Mouse (Mus musculus): ENCODE data around the gene Nr1d2. TPM values are rescaled to one million over a fixed set of nuclear protein-coding genes. Genes with fewer than 3 reads are reported as not detected.
"Not testable (repeated sequence)": the region's sequence is repeated elsewhere in the genome, so short reads cannot be mapped to it uniquely, and the experiment has no call there.

Nr1d2 gene
- total RNA-seq (2021), result 10 to 100 TPM; 57.9 TPM

GRCm38 (mm10) chr14:18238750-18239731, at the start of gene Nr1d2:
TSS of gene Nr1d2 (minus strand) at chr14:18239127.
- DNase-seq (ENCODE audit: extremely low spot score in 1 of 2, low spot score in 1 of 2), result peak; percentile 79 to 91

DNA sequence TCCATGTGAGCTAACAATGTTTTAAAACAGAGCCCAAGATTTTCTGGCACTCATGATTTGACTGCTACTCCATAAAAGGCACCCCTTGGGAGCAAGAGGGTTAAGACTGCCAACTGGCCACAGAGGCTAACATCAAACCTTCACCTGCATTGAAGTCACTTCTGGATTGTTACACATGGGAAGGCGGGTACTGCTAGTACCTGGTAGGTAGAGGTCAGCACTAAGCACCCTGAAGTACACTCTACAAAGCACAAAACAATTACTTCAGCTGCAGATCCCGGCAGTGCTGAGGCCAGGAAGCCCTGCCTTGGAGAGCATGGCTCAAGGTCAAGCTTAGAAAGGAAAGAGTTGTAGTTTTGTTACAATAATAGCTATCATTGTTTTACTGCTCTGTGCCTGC, 48.5 kb upstream of the Nr1d2 start:
- no peak for DNase-seq (ENCODE audit: extremely low spot score in 1 of 2, low spot score in 1 of 2)

DNA sequence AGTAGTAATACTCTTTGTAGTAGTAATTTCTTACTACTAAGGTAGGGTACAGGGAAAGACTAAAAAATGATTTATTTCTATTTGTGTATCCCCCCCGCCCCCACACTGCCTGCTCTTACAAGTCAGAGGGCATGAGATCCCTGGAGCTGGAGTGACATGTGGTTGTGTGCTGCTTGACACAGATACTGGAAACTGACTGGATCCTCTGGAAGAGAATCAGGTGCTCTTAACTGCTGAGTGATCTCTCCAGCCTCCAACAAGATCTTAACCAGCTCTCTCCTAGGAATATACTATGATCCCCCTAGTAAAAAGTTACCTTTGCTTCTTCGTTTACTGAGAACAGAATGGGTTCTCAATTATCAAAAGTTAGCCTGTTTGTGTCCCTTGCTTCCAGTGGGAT, 47.5 kb upstream of the Nr1d2 start:
- no peak for DNase-seq (ENCODE audit: extremely low spot score in 1 of 2, low spot score in 1 of 2)

DNA sequence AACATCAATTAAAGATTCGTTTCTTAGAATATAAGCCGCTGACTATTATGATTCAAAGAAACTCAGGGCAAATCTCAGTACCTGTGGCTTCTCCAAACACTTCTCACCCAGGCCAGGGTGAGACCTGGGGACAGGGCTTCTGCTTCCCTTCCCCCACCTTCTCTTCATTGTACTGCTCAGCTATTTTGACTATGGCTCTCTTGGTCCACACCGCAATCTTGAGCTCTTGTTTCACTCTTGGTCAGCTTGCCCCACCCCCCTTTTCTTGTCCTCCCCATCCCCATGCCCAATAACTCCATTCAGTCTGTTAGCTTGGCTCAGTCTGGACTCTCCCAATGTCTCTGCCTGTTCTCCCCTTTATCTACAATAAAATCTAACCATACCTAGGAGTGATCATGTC, 46.5 kb upstream of the Nr1d2 start:
- no peak for DNase-seq (ENCODE audit: extremely low spot score in 1 of 2, low spot score in 1 of 2)

GRCm38 (mm10) chr14:18284581-18284980, 45.7 kb upstream of the Nr1d2 start:
- DNase-seq (ENCODE audit: extremely low spot score in 1 of 2, low spot score in 1 of 2), result no peak

GRCm38 (mm10) chr14:18280375-18280774, 41.4 kb upstream of the Nr1d2 start:
- DNase-seq (ENCODE audit: extremely low spot score in 1 of 2, low spot score in 1 of 2), result no peak

DNA sequence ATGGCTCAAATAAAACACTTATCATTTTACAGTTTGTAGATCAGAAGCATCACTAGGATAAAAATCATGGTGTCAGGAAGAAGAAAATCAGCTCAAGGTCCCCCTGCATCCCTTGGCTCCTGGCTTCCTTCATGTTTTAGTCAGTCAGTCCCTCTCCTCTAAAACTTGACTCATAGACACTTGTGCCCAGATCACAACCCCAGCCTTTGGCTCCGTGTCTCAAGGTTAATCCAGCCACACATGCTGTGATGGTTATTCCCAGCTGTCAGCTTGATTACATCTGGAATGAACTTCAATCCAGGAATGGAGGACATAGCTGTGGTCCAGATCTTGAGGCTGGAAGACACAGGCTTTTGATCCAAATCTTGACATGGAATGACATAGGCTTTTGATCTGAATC, 35.6 kb upstream of the Nr1d2 start:
- DNase-seq (ENCODE audit: extremely low spot score in 1 of 2, low spot score in 1 of 2), result no peak

GRCm38 (mm10) chr14:18271666-18272065, 32.7 kb upstream of the Nr1d2 start:
- no peak for DNase-seq (ENCODE audit: extremely low spot score in 1 of 2, low spot score in 1 of 2)

DNA sequence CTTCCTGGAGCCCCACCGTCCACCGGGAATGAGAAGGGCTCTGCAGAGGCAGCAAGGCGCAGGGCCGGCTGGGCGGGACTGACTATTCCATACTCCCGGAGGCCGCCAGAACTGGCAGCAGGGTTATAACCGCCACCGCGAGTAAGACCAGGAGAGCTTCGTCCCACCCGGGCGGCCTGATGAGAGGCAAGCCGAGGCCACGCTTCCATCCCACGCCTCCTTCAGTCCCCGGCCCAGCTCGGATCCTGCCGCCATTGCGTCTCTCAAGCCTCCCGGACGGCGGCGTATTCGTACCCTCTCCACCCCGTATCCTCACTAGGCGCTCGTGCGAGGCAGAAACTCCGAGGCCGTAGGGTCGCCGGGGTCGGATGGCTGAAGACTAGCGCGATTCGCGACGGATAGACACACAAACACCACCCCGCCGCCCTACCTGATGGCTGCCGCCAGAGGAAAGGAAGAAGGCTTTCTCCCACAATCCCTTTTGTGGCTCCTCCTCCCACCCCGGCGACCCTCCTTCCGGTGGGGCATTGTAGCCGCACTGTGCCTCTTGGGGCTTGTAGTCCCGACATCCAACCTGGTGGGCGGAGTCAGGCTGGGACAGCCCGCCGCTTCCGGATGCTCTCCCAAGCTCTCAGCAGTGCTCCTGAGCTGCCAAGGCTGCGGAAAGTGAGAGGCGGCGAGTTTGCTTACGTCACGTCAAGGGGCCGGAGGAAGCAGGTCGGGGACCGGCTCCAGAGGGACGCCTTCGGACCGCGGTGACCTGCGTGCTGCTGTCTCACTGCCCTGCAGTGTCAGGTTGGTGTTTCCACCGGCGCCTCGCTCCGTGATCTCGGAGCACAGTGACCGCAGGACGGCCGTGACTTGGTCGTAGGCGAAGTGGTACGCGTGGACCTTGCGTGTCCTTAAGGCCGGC, 31.9 kb upstream of the Nr1d2 start, which contains the start of the genes Nkiras1 and Rpl15:
TSS of gene Nkiras1 (plus strand) at position 608 of the 913 bp plus-strand sequence.
TSS of gene Rpl15 (minus strand) at position 863 of the 913 bp plus-strand sequence.
- peak; percentile 89 to 95 for DNase-seq (ENCODE audit: extremely low spot score in 1 of 2, low spot score in 1 of 2)

DNA sequence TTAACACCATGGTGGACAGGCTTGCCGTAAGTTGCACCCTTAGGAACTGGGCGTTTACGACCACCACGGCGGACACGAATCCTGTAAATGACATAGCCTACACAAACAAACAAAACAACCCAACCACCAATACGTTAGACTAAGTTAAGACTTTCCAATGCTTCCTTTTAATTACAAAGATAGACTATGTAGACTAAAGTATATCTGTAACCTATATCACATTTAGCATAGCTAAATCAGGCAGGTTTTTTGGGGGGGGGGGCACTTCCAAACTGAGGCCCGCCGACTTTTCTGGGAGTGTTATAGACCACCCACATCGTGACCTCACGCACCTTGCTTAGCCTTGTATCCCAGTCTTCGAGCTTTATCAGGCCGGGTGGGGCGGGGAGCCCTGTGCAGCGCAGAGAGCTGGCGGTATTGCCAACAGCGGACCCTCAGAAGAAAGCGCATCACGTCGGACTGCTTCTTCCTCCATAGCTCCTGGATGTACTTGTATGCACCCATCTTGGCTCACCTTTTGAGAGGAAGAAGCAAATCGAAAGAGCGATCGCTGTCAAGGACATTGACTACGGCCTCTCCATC, 31.1 kb upstream of the Nr1d2 start:
- not testable (repeated sequence) for DNase-seq (ENCODE audit: extremely low spot score in 1 of 2, low spot score in 1 of 2)

DNA sequence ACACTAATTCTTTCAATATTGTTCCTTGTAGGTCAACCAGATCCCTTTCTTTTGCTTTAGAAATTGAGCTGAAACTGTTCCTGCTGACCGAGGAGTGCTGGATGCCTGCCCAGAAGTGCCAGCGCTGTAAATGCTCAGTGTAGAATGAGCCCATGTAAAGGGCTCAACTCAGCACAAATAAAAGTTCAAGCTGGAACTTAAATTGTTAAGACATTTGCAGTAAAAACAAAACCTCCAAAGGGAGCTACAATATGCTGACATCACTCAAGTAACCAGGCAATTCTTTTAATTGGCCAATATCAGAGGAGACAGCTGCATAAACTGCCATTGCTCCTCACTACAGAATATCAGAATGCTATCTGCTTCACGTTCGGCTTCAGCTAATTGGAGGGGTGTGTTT, 24.5 kb upstream of the Nr1d2 start:
- peak in 1 of 2 experiments; percentile 40 for DNase-seq (ENCODE audit: extremely low spot score in 1 of 2, low spot score in 1 of 2)

- no peak for DNase-seq (ENCODE audit: extremely low spot score in 1 of 2, low spot score in 1 of 2)
These were observed 22.3 kb upstream of the Nr1d2 start for GRCm38 (mm10) chr14:18261203-18261602.

DNA sequence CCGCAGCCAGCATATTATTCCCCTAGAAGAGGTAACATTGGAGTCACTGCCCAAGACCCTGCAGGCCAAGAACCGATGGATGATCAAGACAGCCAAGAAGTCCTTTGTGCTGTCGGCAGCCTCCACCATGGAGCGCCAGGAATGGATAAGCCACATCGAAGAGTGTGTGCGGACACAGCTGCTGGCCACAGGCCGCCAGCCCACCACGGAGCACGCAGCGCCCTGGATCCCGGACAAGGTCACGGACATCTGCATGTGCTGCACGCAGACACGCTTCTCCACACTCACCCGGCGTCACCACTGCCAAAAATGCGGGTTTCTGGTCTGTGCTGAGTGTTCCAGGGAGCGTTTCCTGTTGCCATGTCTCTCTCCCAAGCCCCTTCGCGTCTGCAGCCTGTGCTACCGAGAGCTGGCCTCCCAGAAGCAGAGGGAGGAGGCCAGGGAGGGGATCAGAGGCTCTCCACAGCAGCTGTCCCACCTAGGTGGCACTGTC, 3.8 kb upstream of the Nr1d2 start:
- no peak for DNase-seq (ENCODE audit: extremely low spot score in 1 of 2, low spot score in 1 of 2)

GRCm38 (mm10) chr14:18241786-18242185, 2.9 kb upstream of the Nr1d2 start:
- DNase-seq (ENCODE audit: extremely low spot score in 1 of 2, low spot score in 1 of 2), result no peak

DNA sequence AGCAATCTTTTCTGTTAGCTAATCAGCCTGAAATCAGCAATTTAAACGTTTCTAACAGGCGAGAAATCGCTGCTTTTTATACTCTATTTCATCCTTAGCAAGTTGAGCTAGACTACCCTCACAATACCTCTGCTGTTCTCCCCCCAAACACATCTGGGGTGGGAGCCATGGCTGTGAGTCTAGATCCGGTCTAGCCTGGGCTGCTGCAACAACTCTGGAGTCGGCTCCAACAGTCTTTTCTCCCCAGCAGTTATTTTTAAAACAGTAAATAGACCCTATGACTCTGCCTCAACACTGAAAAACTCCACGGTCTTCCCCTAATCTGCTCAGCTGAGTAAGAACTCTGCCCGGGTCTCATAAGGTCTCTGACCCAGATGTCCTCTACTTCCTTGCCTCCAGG, 1.2 kb upstream of the Nr1d2 start:
- no peak for DNase-seq (ENCODE audit: extremely low spot score in 1 of 2, low spot score in 1 of 2)

DNA sequence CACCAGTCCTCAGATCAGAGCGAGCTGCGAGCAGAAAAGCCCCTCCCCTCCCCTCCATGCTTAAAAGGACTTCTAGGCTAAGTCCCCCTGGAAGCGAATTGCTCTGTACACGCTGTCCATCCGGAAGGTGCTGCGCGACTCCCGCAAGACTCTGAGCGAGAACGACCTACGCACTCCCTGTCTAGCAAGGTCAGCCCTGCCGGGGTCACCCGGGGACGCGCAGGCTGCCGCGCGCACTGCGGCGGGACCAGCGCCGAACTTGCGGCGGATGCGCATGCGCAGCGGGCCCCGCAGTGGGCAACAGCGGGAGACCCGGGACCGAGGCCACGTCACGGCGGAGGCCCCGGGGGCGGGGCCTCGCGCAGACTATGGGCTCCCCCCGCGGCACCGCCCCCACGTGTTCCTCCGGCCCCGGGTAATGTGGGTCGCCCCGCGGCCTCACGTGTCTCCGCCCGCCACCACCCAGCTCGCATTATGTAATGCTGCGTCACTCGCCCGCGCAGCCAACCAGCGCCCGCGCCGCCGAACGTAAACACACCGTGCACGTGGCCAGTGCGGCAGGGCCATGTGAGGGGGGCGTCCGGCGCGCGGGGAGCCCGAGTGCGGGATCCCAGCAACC, 687 bp downstream of the Nr1d2 start:
- DNase-seq (ENCODE audit: extremely low spot score in 1 of 2, low spot score in 1 of 2), result peak; percentile 95 to 98

DNA sequence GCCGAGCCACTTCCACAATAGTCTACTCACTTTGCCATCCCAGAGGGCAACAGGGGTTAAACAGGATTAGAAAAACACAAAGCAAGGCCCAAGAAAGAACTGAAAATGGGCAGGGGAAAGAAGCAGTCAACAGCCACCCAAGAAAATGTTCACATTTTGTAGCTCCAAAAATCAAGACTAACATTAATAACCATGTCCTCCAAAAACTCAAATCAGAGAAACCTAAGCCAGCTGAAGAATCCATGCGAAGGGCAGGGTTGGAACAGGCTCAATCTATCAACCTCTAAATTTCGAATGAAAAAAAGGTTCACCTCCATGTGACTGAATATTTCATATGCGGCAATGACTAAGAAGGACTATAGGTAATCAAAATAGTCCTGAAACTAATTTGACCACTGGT, 1.5 kb downstream of the Nr1d2 start:
- no peak for DNase-seq (ENCODE audit: extremely low spot score in 1 of 2, low spot score in 1 of 2)

- not testable (repeated sequence) for DNase-seq (ENCODE audit: extremely low spot score in 1 of 2, low spot score in 1 of 2)
These were observed 2.3 kb downstream of the Nr1d2 start for GRCm38 (mm10) chr14:18236496-18237235.

Data from layer of hippocampus, postnatal 25 days (tissue).